Mouse (Mus musculus): Measurements from ENCODE around the gene Trim37. TPM values are rescaled to one million over a fixed set of nuclear protein-coding genes. Genes with fewer than 3 reads are reported as not detected.

Gene Trim37
- polyA plus RNA-seq, 2 experiments: 12.3 to 21.9 TPM

GRCm38 (mm10) chr11:87233377-87233776 lies 106.5 kb downstream of the Trim37 start:
- TF ChIP-seq POLR2A (IDR thresholded peaks at IDR 0.05; ENCODE audit: borderline replicate concordance, extremely low read depth, insufficient read depth, insufficient read length): no peak
- Histone ChIP-seq H3K27me3 (ENCODE audit: control insufficient read depth, insufficient read depth, low read length) (no peaks in the 10 kb centered on the region), H3K27ac (replicated peaks; ENCODE audit: low read depth, low read length) (no peak overlapping the region), H3K36me3 (ENCODE audit: control insufficient read depth, insufficient read depth, low read length) (0 out of 2 replicates have a peak, but pooled peaks cover 4% of the 10 kb centered on the region), H3K4me3 (replicated peaks; ENCODE audit: low read length) (no peak overlapping the region), H3K9ac (ENCODE audit: low read depth, low read length, severe bottlenecking) (no peak overlapping the region), H3K4me1 (ENCODE audit: control insufficient read depth, insufficient read depth, low read length) (no peaks in the 10 kb centered on the region), H3K4me2 (replicated peaks; ENCODE audit: low read depth, low read length, severe bottlenecking) (no peak overlapping the region), H3K9me3 (ENCODE audit: control insufficient read depth, low read length) (no peaks in the 10 kb centered on the region)
- ATAC-seq (ENCODE audit: low FRiP score, low read depth) (no peak), DNase-seq (ENCODE audit: low spot score) (no peak)
- WGBS: 92% methylated on average over 5 of the region's 5 CpGs

GRCm38 (mm10) chr11:87234743-87235485 lies 108.0 kb downstream of the Trim37 start:
- no peaks in the 10 kb centered on the region for H3K4me1 ChIP-seq (ENCODE audit: control insufficient read depth, insufficient read depth, low read length)
- no peaks in the 10 kb centered on the region for H3K9me3 ChIP-seq (ENCODE audit: control insufficient read depth, low read length)
- H3K36me3 ChIP-seq (ENCODE audit: control insufficient read depth, insufficient read depth, low read length): 0 out of 2 replicates have a peak, but pooled peaks cover 4% of the 10 kb centered on the region
- WGBS: 89% methylated on average over 12 of the region's 12 CpGs
- DNase-seq (ENCODE audit: low spot score) (no peak), ATAC-seq (ENCODE audit: low FRiP score, low read depth) (no peak)
- no peak for TF ChIP-seq POLR2A (IDR thresholded peaks at IDR 0.05; ENCODE audit: borderline replicate concordance, extremely low read depth, insufficient read depth, insufficient read length)
- no peak overlapping the region for H3K4me2 ChIP-seq (replicated peaks; ENCODE audit: low read depth, low read length, severe bottlenecking)
- no peak overlapping the region for H3K27ac ChIP-seq (replicated peaks; ENCODE audit: low read depth, low read length)
- no peak overlapping the region for H3K4me3 ChIP-seq (replicated peaks; ENCODE audit: low read length)
- H3K9ac ChIP-seq (ENCODE audit: low read depth, low read length, severe bottlenecking): no peak overlapping the region
- H3K27me3 ChIP-seq (ENCODE audit: control insufficient read depth, insufficient read depth, low read length): no peaks in the 10 kb centered on the region

GRCm38 (mm10) chr11:87235486-87235872 lies 108.6 kb downstream of the Trim37 start:
- 76% methylated on average over 5 of the region's 5 CpGs for WGBS
- H3K27ac ChIP-seq (replicated peaks; ENCODE audit: low read depth, low read length): no peak overlapping the region
- no peak for TF ChIP-seq POLR2A (IDR thresholded peaks at IDR 0.05; ENCODE audit: borderline replicate concordance, extremely low read depth, insufficient read depth, insufficient read length)
- DNase-seq (ENCODE audit: low spot score): no peak
- no peak overlapping the region for H3K4me2 ChIP-seq (replicated peaks; ENCODE audit: low read depth, low read length, severe bottlenecking)
- no peak for ATAC-seq (ENCODE audit: low FRiP score, low read depth)
- H3K36me3 ChIP-seq (ENCODE audit: control insufficient read depth, insufficient read depth, low read length): 0 out of 2 replicates have a peak, but pooled peaks cover 4% of the 10 kb centered on the region
- H3K9ac ChIP-seq (ENCODE audit: low read depth, low read length, severe bottlenecking): no peak overlapping the region
- no peaks in the 10 kb centered on the region for H3K4me1 ChIP-seq (ENCODE audit: control insufficient read depth, insufficient read depth, low read length)
- H3K27me3 ChIP-seq (ENCODE audit: control insufficient read depth, insufficient read depth, low read length): no peaks in the 10 kb centered on the region
- no peaks in the 10 kb centered on the region for H3K9me3 ChIP-seq (ENCODE audit: control insufficient read depth, low read length)
- no peak overlapping the region for H3K4me3 ChIP-seq (replicated peaks; ENCODE audit: low read length)

GRCm38 (mm10) chr11:87238891-87239530 lies 112.1 kb downstream of the Trim37 start:
- H3K4me3 ChIP-seq (replicated peaks; ENCODE audit: low read length): no peak overlapping the region
- no peak for TF ChIP-seq POLR2A (IDR thresholded peaks at IDR 0.05; ENCODE audit: borderline replicate concordance, extremely low read depth, insufficient read depth, insufficient read length)
- no peak for DNase-seq (ENCODE audit: low spot score)
- H3K9ac ChIP-seq (ENCODE audit: low read depth, low read length, severe bottlenecking): no peak overlapping the region
- H3K9me3 ChIP-seq (ENCODE audit: control insufficient read depth, low read length): no peaks in the 10 kb centered on the region
- no peak overlapping the region for H3K27ac ChIP-seq (replicated peaks; ENCODE audit: low read depth, low read length)
- 0 out of 2 replicates have a peak, but pooled peaks cover 4% of the 10 kb centered on the region for H3K36me3 ChIP-seq (ENCODE audit: control insufficient read depth, insufficient read depth, low read length)
- H3K4me1 ChIP-seq (ENCODE audit: control insufficient read depth, insufficient read depth, low read length): no peaks in the 10 kb centered on the region
- 85% methylated on average over 7 of the region's 7 CpGs for WGBS
- H3K27me3 ChIP-seq (ENCODE audit: control insufficient read depth, insufficient read depth, low read length): peaks cover 2% of the 10 kb centered on the region
- H3K4me2 ChIP-seq (replicated peaks; ENCODE audit: low read depth, low read length, severe bottlenecking): no peak overlapping the region
- no peak for ATAC-seq (ENCODE audit: low FRiP score, low read depth)

- ATAC-seq (ENCODE audit: low FRiP score, low read depth) (no peak), DNase-seq (ENCODE audit: low spot score) (no peak)
- no peak overlapping the region for H3K4me2 ChIP-seq (replicated peaks; ENCODE audit: low read depth, low read length, severe bottlenecking)
- no peak overlapping the region for H3K9ac ChIP-seq (ENCODE audit: low read depth, low read length, severe bottlenecking)
- WGBS: 85% methylated on average over 15 of the region's 15 CpGs
- no peaks in the 10 kb centered on the region for H3K4me1 ChIP-seq (ENCODE audit: control insufficient read depth, insufficient read depth, low read length)
- no peaks in the 10 kb centered on the region for H3K9me3 ChIP-seq (ENCODE audit: control insufficient read depth, low read length)
- H3K27ac ChIP-seq (replicated peaks; ENCODE audit: low read depth, low read length): no peak overlapping the region
- TF ChIP-seq POLR2A (IDR thresholded peaks at IDR 0.05; ENCODE audit: borderline replicate concordance, extremely low read depth, insufficient read depth, insufficient read length): no peak
- peaks cover 8% of the 10 kb centered on the region for H3K27me3 ChIP-seq (ENCODE audit: control insufficient read depth, insufficient read depth, low read length)
- no peaks in the 10 kb centered on the region for H3K36me3 ChIP-seq (ENCODE audit: control insufficient read depth, insufficient read depth, low read length)
- no peak overlapping the region for H3K4me3 ChIP-seq (replicated peaks; ENCODE audit: low read length)
Measured at GRCm38 (mm10) chr11:87240141-87240832, 113.4 kb downstream of the Trim37 start.

All from limb, embryonic 14.5 days (tissue).